Mouse (Mus musculus) erythroid progenitor cell, adult 5-6 weeks (primary cell): ENCODE measurements at regions not wholly inside any gene's neighbourhood (a gene's known extent, or its start where the extent isn't known, plus 50 kb on each side); places are given as distances from the start of the nearest gene placed in this dataset.

Experiments used
- ATAC-seq: replicated peaks from 2 replicates; pipeline ENCODE4 v1.8.0; 2016; ENCODE audit warnings: moderate number of reproducible peaks, mild to moderate bottlenecking, moderate TSS enrichment, inconsistent platforms; ENCODE audit not compliant: poor library complexity, low FRiP score, severe bottlenecking

DNA sequence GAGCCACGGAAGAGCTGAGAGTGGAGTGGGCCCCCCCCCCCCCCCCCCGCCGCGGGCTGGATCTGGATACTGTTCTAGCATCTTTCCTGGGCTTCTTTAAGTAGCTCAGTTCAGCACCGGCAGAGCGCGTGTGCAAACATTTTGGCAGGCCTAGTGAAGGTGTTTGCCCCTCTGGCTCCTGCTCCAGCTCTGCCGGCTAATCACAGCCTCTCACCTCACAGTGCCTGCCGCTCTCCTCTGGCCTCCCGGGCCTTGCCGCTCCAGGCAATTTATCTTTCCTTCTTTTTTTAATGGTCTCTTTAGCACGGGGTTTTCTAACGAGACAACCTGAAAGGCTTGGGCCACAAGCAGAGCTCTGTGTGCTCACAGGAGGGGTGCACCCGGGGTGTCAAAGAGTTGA lies 115.7 kb downstream of the Cryba4 start:
- ATAC-seq, result no peak

DNA sequence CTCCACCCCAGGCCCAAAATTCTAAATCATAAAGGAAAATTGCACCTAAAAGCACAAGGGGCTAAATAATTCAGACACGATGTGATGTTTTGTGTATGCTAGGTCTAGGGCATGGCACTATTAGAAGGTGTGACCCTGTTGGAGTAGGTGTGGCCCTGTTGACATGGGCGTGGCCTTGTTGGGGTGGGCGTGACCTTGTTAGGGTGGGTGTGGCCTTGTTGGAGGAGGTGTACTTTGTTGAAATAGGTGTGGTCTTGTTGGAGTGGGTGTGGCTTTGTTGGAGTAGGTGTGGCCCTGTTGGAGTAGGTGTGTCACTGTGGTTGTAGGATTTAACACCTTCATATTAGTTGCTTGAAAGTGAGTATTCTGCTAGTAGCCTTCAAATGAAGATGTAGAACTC lies 114.1 kb downstream of the Cryba4 start:
- no peak for ATAC-seq

DNA sequence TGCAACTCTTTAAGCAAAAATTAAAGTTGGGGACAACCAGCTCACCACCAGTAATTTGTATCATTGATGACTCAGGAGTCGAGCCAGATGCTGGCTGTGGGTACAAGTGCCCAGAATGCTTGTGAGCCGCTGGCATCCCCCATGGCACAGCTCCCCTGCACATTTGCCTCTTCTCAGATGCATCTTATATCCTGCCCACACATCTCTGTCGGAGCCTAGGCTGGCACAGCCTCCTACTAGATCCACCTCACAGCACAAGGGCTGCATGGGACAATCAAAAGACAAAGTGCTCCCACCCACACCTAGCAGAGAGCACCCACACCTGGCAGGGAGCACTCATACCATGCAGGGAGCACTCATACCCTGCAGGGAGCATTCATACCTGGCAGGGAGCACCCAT lies 109.6 kb downstream of the Cryba4 start:
- no peak for ATAC-seq

DNA sequence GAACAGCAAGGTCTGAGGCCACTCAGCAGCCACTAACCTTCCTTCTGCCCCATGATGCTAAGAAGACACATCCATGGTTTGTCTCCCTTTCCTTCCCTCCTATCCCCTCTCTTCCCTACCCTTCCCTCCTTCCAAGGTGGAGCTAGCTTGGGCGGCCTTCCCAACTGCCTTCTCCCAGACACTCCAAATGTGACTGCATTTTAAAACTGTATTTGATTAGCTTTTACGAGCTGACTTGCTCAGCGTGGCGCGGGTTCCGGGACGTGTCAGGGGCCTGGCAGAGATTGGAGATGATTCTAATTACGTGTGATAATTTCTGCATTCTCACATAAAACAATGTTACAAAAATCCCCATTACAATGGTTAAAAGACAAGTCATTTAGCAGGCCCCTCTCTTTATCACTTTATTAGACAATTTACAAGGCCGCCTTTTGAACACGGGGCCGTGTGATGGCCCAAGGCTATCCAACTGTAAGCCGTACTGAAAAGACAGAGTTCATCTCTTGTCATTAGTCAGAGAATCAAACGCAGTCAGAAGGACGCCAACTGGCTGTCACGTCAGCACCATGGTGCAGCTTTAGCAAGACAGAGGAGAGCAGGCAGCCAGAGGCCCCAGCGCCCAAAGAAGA lies 108.2 kb downstream of the Cryba4 start:
- no peak for ATAC-seq

DNA sequence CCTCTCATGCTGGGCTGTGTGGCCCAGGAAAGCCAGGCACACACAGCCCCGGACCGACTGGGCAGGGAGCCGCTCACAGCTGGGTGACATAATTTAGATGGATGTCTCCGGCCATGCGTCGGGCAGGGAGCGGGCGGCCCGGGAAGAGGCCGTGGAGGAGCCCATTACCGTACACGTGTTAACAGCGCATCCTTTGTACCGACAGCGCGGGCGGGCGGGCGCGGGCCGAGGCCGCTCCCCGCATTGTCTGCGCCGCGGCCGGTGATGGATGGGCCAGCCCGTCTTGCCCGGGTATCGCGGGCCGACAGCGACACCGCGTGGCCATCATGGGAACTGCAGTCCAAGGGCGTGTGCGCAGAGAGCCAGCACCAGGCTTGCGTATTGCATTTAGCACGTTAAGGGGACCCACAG lies 98.6 kb downstream of the Cryba4 start:
- ATAC-seq, result no peak

DNA sequence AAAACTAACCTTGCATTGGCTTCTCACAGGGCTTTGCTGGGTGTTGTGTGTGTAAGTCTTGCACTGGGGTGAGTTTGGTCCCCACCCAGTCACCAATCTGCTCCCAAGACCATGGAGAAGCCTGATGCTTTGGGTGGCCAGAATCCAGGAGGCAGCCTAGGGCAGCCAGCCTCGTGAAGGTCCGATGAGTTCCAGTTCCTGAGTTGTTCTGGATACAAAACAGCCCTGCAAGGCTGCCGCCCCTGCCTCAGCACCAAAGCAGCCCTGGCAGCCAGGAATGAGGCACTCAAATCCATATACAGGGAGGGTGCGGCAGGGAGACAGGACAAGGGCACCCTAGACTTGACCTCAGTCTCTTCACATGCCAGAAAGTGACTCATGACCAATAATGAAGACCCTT lies 97.7 kb downstream of the Cryba4 start:
- ATAC-seq, result no peak

DNA sequence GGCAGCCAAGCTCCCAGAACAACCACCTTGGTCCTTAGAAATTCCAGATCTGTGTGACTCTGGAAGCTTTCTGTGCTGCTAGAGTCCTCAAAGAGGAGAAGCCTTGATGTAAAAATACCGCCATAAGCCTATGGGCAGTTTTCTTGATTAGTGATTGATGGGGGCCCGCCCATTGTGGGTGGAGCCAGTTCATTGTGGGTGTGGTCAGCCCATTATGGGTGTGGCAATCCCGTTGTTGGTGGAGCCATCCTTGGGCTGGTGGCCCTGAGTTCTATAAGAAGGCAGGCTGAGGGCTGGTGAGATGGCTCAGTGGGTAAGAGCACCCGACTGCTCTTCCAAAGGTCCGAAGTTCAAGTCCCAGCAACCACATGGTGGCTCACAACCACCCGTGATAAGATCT lies 97.3 kb downstream of the Cryba4 start:
- no peak for ATAC-seq

DNA sequence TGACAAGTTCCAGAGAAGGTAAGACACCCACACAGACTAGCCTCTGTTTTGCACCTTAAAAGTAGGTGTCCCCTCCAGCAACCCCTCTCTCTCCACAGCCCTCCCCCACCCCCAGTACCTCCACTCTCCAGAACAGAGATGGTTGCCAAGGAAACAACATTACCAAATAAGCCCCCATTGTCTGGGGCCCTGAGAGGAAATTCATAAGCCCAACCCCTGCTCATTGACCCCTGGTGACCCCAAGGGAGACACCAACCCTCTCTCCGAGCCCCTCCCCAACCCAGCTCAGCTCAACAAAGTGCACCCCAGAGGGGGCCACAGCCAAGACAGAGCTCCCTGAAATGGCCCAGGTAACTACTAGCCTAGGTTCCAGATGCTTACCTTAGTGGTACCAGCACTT lies 96.3 kb downstream of the Cryba4 start:
- ATAC-seq, result no peak

DNA sequence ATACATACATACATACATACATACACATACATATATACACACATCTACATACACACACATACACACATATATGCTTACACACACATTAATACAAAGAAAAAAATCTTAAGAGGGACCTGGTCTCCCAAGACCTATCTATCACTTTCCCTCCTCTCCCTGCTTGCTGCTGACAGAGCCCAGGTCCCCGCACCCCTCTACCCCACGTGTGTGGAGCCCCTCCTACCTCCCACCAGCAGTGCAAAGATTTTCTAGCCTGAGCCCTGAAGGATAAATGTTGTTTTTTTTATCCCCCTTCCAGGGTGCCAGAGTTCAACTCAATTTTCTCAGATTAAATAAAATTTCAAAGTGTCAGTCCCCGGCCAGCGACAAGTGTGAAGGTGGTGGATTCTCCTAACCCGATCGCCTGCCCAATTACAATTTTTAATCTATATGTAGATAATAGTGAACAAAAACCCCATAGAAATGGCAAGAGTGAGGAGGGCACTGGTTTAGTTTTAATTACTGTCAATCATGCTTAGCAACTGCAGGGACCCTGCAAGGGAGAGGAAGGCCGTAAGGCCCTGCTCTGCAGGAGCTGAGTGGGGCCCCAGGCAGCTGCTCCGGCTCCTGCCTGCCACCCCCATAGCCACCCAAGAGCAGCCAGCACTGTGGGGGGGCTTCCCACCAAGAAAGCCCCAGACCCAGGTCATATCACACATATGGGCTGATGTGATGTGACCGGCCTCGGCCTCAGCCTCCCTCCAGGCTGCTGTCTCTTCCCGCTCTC lies 85.7 kb downstream of the Cryba4 start:
- no peak for ATAC-seq

DNA sequence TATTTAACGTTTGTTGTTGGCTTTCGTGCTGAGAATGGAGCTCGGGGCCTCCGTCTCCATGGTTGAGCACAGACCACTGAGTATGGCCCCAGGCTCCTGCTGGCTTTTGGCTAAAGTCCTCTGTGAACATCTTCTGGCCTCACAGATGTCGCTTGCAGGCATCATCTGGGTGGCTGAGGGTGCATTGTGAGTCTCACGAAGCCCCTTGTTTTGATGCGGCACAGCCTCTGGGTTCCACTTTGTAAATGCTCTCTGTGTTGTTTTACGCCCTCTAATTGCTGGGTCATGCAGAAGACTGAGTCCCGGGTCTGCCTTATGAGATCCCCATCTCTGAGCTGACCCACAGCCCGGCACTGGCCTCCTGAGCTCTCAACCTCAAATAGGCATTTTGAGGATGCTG lies 84.5 kb downstream of the Cryba4 start:
- no peak for ATAC-seq

DNA sequence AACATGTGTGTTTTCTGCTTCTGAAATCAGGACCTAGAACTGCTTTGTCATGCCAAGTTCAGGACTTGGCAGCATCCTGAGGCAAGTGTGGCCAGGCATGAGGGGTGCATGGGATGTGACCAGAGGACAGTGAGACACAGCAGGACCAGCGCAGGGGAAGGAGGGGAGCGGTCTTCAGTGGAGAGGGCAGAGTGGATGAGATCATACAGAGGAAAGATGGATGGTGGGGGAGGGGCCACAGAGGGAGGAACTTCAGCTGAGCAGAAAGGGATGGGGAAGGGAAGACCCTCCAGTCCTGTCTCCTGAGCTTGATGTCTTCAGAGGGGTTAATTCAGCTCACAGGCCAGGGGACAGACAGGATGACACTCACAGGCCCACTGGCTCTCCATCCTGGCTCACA lies 81.0 kb downstream of the Cryba4 start:
- no peak for ATAC-seq

DNA sequence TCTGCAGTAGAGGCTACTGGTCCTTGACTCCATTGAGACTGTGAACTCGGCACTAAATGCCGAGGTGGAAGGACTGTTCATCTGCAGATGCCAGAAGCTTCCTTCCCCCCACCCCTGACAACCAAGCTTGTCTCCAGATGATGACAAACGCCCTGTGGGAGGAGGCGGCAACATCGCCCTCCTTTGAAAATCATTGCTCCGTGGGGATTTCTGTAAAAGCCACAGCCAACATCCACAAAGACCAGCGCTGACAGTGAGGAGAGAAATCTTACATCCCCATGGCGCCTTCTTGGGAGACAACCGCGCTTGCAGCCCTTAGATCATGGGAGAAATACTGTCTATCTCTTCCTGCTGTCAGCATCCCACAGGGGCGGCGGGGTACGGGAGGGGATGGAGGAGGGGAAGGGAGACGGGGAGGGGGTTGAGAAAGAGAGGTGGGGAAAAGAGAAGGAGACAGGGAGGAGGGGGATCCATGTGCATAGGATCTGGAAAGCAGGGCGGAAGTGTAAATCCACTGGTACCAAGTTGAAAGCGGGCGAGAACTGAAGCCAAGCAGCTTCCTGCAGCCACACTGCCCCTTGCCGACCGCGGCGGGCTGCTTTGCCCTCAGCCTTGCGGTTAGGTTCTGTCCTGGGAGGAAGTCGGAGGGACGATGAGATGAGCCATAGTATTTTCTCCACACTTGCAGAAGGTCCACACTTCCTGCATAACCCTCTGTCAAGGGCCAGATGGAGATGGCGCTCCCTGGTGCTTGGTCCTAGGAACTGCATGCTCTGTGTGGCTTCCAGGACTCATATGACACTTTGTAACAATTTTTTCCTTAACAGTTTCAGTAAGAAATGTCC lies 72.9 kb downstream of the Cryba4 start:
- no peak for ATAC-seq

DNA sequence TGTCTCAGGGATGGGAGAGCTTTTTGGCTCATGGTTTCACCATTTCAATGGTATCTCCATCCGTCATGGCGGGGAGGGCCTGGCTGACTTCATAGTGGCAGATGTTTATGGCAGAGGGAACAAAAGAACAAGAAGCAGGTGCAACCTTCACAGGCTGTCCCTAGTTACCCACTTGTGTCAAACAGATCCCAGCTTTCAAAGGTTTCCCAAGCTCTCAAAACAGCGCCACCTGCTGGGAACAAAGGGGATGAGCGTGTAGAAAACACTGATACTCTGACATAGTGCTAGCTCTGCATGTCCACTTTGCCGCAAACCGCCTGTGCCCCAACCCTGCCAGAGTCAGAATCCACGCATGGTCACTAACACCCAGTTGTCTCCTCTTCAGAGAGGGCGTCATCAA lies 69.5 kb downstream of the Cryba4 start:
- ATAC-seq, result no peak

DNA sequence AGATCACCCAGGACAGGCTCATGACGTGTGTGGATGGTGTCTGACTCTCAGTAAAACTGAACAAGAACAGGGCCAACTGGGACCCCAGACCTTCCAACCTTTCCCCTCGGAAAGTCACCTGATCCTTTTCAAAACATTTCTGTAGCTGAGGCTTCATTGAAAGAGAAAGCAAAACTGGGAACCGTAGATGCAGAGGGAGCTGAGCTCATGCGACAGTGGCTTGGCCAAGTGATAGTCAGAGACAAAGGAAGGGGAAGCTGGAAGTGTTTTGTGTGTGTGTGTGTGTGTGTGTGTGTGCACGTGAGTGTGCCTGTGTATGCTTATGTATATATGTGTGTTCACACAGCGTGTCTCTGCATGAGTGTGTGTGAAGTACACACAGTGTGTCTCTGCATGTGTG lies 56.7 kb downstream of the Cryba4 start:
- ATAC-seq, result no peak
